Mouse (Mus musculus) Muller cell, postnatal 12 days (primary cell): ENCODE measurements around the gene Olfr1161.
"Not testable (repeated sequence)": the region's sequence is repeated elsewhere in the genome, so short reads cannot be mapped to it uniquely, and the experiment has no call there.

ENCODE experiments used
- DNase-seq: peaks from one replicate; pipeline ENCODE4 v3.0.0-alpha.2; 2015; ENCODE audit errors: inconsistent ontology term

Olfr1161 gene

DNA sequence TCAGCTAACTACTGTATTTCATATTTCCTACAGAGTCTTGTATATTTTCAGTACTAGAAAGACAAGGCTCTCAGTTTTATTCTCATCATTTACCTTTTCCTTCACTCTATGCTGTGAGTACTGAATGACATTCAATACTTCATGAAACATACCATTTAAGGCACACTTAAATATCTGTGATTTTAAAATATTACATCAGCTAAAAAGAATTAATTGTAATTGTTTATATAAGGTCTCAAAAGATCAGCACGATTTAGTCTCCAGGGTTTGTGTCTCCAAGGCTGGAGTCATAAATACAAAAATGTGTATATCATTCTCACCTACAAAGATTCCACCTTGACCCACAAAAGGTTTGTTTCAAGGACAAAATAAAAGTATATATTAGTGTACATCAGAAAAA lies at the start of gene Olfr1161:
Gene Olfr1161, plus strand, starts transcription at position 301 of the 400 bp plus-strand sequence.
- DNase-seq: not testable (repeated sequence)

- no peak for DNase-seq
Observed at GRCm38 (mm10) chr2:87974563-87974962, 48.0 kb upstream of the Olfr1161 start, which contains the start of gene Olfr74. Gene Olfr74, minus strand, starts transcription at chr2:87974663.

- DNase-seq: no peak
Observed at GRCm38 (mm10) chr2:87989813-87990212, 32.8 kb upstream of the Olfr1161 start, which contains the start of gene Olfr1158. Gene Olfr1158, plus strand, starts transcription at chr2:87990113.

DNA sequence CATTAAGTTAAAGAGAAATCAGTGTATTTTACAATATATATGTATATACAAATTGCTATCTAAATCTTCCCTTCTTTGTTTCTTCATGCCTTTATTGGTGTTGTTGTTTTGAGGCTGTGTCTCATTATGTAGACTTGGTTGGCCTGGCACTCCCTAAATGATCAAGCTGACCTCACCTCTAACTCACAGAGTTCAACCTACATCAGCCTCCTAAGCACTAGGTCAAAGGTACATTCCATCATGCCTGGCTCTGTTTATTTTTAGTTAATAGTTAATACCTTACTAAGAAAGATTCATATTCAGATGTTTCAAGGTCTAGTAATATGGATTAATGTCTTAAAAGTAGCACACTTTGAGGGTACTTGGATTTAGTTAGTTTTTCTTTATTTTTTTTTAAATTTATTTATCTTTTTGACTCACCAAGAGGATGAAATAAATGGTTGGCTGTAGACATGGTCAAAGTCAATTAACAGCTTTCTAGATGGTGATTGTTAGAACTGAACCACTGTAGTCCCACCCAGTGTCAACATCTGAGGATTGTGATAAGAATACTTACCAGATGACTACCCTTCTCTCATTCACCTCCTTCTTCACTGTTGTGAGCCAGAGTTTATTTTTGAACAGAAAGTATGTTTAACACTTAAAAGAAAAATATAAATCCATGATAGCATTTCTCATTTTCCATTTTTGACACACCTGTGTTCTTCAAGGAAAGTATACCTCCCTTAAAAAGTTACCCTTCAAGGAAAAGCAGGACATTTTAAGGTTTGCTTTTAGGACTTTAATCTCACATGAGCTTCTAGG lies 14.9 kb upstream of the Olfr1161 start, which contains the start of gene Olfr1160:
Gene Olfr1160, minus strand, starts transcription at position 754 of the 804 bp plus-strand sequence.
- DNase-seq: no peak

DNA sequence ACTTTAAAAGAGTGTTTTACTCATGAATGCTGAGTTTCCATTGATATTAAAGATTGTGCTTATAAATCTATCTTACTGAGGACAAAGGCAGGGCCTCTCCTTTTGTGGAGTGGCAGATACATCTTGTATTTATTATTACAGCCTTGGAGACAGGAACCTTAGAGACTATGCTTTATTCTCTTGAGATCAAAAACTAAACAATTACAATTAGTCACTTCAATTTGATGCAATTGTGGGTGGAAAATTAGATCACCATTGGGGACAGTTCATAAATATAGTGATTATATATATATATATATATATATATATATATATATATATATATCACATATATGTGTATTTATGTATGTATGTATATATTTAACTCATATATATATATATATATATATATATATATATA lies 15.0 kb downstream of the Olfr1161 start, which contains the start of gene Olfr73:
Gene Olfr73, minus strand, starts transcription at position 101 of the 400 bp plus-strand sequence.
- DNase-seq: no peak

- DNase-seq: no peak
Observed at GRCm38 (mm10) chr2:88051029-88051428, 28.5 kb downstream of the Olfr1161 start, which contains the start of gene Olfr1162. Gene Olfr1162, minus strand, starts transcription at chr2:88051129.

GRCm38 (mm10) chr2:88063587-88063986 lies 41.0 kb downstream of the Olfr1161 start:
- no peak for DNase-seq

GRCm38 (mm10) chr2:88071730-88072129 lies 49.2 kb downstream of the Olfr1161 start, which contains the start of gene Olfr1163:
Gene Olfr1163, minus strand, starts transcription at chr2:88071830.
- no peak for DNase-seq
